Mouse (Mus musculus): Measurements from ENCODE around the gene Zc3h10. TPM values are rescaled to one million over a fixed set of nuclear protein-coding genes. Genes with fewer than 3 reads are reported as not detected.

The Zc3h10 gene
- polyA plus RNA-seq, 1 experiment from 2014 or later, result 14.5 TPM

GRCm38 (mm10) chr10:128546361-128546760 is 1.2 kb downstream of the Zc3h10 start:
- ATAC-seq (ENCODE audit: insufficient read depth) (no peak), DNase-seq (peak; percentile 85)
- Histone ChIP-seq H3K27me3 (ENCODE audit: insufficient read depth, low read length) (no peaks in the 10 kb centered on the region), H3K9me3 (ENCODE audit: low read depth, low read length) (no peaks in the 10 kb centered on the region), H3K4me1 (ENCODE audit: insufficient read depth) (no peaks in the 10 kb centered on the region), H3K9ac (peak overlapping the region; percentile 96), H3K4me2 (peak overlapping the region; percentile 79), H3K27ac (ENCODE audit: low read depth) (peak overlapping the region; percentile 90), H3K4me3 (ENCODE audit: low read depth, low read length) (peak overlapping the region; percentile 86), H3K36me3 (ENCODE audit: insufficient read depth) (peaks cover 43% of the 10 kb centered on the region)
- TF ChIP-seq CTCF (IDR thresholded peaks at IDR 0.05; ENCODE audit: low read depth), result peak; percentile 80
- 12% methylated on average over 4 of the region's 4 CpGs for WGBS

- TF ChIP-seq CTCF (IDR thresholded peaks at IDR 0.05; ENCODE audit: low read depth), result no peak
- no peak for DNase-seq
- Histone ChIP-seq H3K4me2 (no peak overlapping the region), H3K4me1 (ENCODE audit: insufficient read depth) (no peaks in the 10 kb centered on the region), H3K9me3 (ENCODE audit: low read depth, low read length) (no peaks in the 10 kb centered on the region), H3K4me3 (ENCODE audit: low read depth, low read length) (no peak overlapping the region), H3K27me3 (ENCODE audit: insufficient read depth, low read length) (no peaks in the 10 kb centered on the region), H3K36me3 (ENCODE audit: insufficient read depth) (peaks cover 43% of the 10 kb centered on the region), H3K9ac (no peak overlapping the region), H3K27ac (ENCODE audit: low read depth) (no peak overlapping the region)
- 77% methylated on average over 3 of the region's 3 CpGs for WGBS
- ATAC-seq (ENCODE audit: insufficient read depth), result no peak
Observed at GRCm38 (mm10) chr10:128545570-128545898, 2.0 kb downstream of the Zc3h10 start.

- Histone ChIP-seq H3K4me2 (no peak overlapping the region), H3K27me3 (ENCODE audit: insufficient read depth, low read length) (no peaks in the 10 kb centered on the region), H3K4me1 (ENCODE audit: insufficient read depth) (no peaks in the 10 kb centered on the region), H3K36me3 (ENCODE audit: insufficient read depth) (peaks cover 43% of the 10 kb centered on the region), H3K27ac (ENCODE audit: low read depth) (no peak overlapping the region), H3K9ac (no peak overlapping the region), H3K9me3 (ENCODE audit: low read depth, low read length) (no peaks in the 10 kb centered on the region), H3K4me3 (ENCODE audit: low read depth, low read length) (no peak overlapping the region)
- 91% methylated on average over 37 of the region's 37 CpGs for WGBS
- no peak for ATAC-seq (ENCODE audit: insufficient read depth)
- no peak for TF ChIP-seq CTCF (IDR thresholded peaks at IDR 0.05; ENCODE audit: low read depth)
- no peak for DNase-seq
Observed at GRCm38 (mm10) chr10:128544674-128545569, 2.7 kb downstream of the Zc3h10 start.

- peaks cover 43% of the 10 kb centered on the region for H3K36me3 ChIP-seq (ENCODE audit: insufficient read depth)
- no peak overlapping the region for H3K27ac ChIP-seq (ENCODE audit: low read depth)
- H3K27me3 ChIP-seq (ENCODE audit: insufficient read depth, low read length), result no peaks in the 10 kb centered on the region
- H3K4me1 ChIP-seq (ENCODE audit: insufficient read depth), result no peaks in the 10 kb centered on the region
- H3K9ac ChIP-seq, result no peak overlapping the region; the same call in 1 of the 2 replicates
- WGBS, result 95% methylated on average over 15 of the region's 15 CpGs
- no peak for TF ChIP-seq CTCF (IDR thresholded peaks at IDR 0.05; ENCODE audit: low read depth)
- ATAC-seq (ENCODE audit: insufficient read depth) (no peak), DNase-seq (no peak)
- no peak overlapping the region for H3K4me2 ChIP-seq
- H3K4me3 ChIP-seq (ENCODE audit: low read depth, low read length), result no peak overlapping the region
- H3K9me3 ChIP-seq (ENCODE audit: low read depth, low read length), result no peaks in the 10 kb centered on the region
Observed at GRCm38 (mm10) chr10:128544151-128544657, 3.4 kb downstream of the Zc3h10 start.

GRCm38 (mm10) chr10:128543100-128543499 is 4.5 kb downstream of the Zc3h10 start:
- Histone ChIP-seq H3K27ac (ENCODE audit: low read depth) (no peak overlapping the region), H3K4me2 (no peak overlapping the region), H3K9ac (no peak overlapping the region), H3K9me3 (ENCODE audit: low read depth, low read length) (no peaks in the 10 kb centered on the region), H3K4me3 (ENCODE audit: low read depth, low read length) (no peak overlapping the region), H3K27me3 (ENCODE audit: insufficient read depth, low read length) (no peaks in the 10 kb centered on the region), H3K4me1 (ENCODE audit: insufficient read depth) (no peaks in the 10 kb centered on the region), H3K36me3 (ENCODE audit: insufficient read depth) (peaks cover 40% of the 10 kb centered on the region)
- ATAC-seq (ENCODE audit: insufficient read depth) (no peak), DNase-seq (no peak)
- 74% methylated on average over 2 of the region's 2 CpGs for WGBS
- TF ChIP-seq CTCF (IDR thresholded peaks at IDR 0.05; ENCODE audit: low read depth), result no peak

- no peak for TF ChIP-seq CTCF (IDR thresholded peaks at IDR 0.05; ENCODE audit: low read depth)
- no peak overlapping the region for H3K9ac ChIP-seq
- H3K9me3 ChIP-seq (ENCODE audit: low read depth, low read length), result no peaks in the 10 kb centered on the region
- H3K27ac ChIP-seq (ENCODE audit: low read depth), result no peak overlapping the region
- no peak overlapping the region for H3K4me3 ChIP-seq (ENCODE audit: low read depth, low read length)
- no peaks in the 10 kb centered on the region for H3K27me3 ChIP-seq (ENCODE audit: insufficient read depth, low read length)
- H3K4me1 ChIP-seq (ENCODE audit: insufficient read depth), result no peaks in the 10 kb centered on the region
- H3K36me3 ChIP-seq (ENCODE audit: insufficient read depth), result peaks cover 15% of the 10 kb centered on the region
- no peak overlapping the region for H3K4me2 ChIP-seq
- WGBS, result 91% methylated on average over 1 of the region's 1 CpGs
- DNase-seq (no peak), ATAC-seq (ENCODE audit: insufficient read depth) (no peak)
Observed at GRCm38 (mm10) chr10:128538340-128538870, 9.2 kb downstream of the Zc3h10 start.

- peak overlapping the region; percentile 12 for H3K4me3 ChIP-seq (ENCODE audit: low read depth, low read length)
- ATAC-seq (ENCODE audit: insufficient read depth), result peak; percentile 95
- H3K27ac ChIP-seq (ENCODE audit: low read depth), result no peak overlapping the region
- H3K36me3 ChIP-seq (ENCODE audit: insufficient read depth), result no peaks in the 10 kb centered on the region
- no peaks in the 10 kb centered on the region for H3K27me3 ChIP-seq (ENCODE audit: insufficient read depth, low read length)
- H3K9ac ChIP-seq, result 0 out of 2 replicates have a peak overlapping the region, but pooled peaks have one; percentile 4
- peak overlapping the region; percentile 54 for H3K4me2 ChIP-seq
- peak; percentile 96 for DNase-seq
- 13% methylated on average over 18 of the region's 18 CpGs for WGBS
- peak; percentile 93 for TF ChIP-seq CTCF (IDR thresholded peaks at IDR 0.05; ENCODE audit: low read depth)
- H3K4me1 ChIP-seq (ENCODE audit: insufficient read depth), result no peaks in the 10 kb centered on the region
- H3K9me3 ChIP-seq (ENCODE audit: low read depth, low read length), result no peaks in the 10 kb centered on the region
Observed at GRCm38 (mm10) chr10:128536266-128536940, 11.2 kb downstream of the Zc3h10 start.

Measured in lung, embryonic 14.5 days (tissue).